ENCODE assay signal across 8 mouse cellular contexts in genomic region chr1:153308915-153309296, GRCm38 (mm10). TPM values are rescaled to one million over a fixed set of nuclear protein-coding genes. Genes with fewer than 3 reads are reported as not detected.
A peak's percentile ranks its signal among the peaks of the same experiment; 100 is the strongest.
DNase-seq lines count a peak whose midpoint lies in the region; ATAC-seq and TF ChIP-seq lines count a peak whose summit lies in the region.

No protein-coding gene starts in this region.

- H3K4me3 ChIP-seq in hindbrain, embryonic 13.5 days: no peak overlapping the region
- H3K4me3 ChIP-seq in hindbrain, embryonic 11.5 days (ENCODE audit: low read depth, low read length): no peak overlapping the region
- H3K4me3 ChIP-seq in forebrain, embryonic 16.5 days (replicated peaks; ENCODE audit: low read length): no peak overlapping the region
- peak overlapping the region; percentile 24; the same call in 1 of the 2 replicates for H3K4me3 ChIP-seq in layer of hippocampus, adult 2 months

- H3K27me3 ChIP-seq in hindbrain, embryonic 13.5 days: no peaks in the 10 kb centered on the region
- no peaks in the 10 kb centered on the region for H3K27me3 ChIP-seq in hindbrain, embryonic 11.5 days (ENCODE audit: control insufficient read depth, insufficient read depth, low read length)
- no peaks in the 10 kb centered on the region for H3K27me3 ChIP-seq in forebrain, embryonic 16.5 days (replicated peaks; ENCODE audit: control insufficient read depth, insufficient read depth, low read length)

- peak; percentile 59; the same call in 1 of the 2 replicates for ATAC-seq in hindbrain, embryonic 13.5 days (ENCODE audit: low FRiP score)
- ATAC-seq in hindbrain, embryonic 11.5 days (ENCODE audit: low FRiP score): no peak
- ATAC-seq in CD4-positive, CD25-positive, alpha-beta regulatory T cell, adult 4 months: peak; percentile 25
- ATAC-seq in forebrain, embryonic 16.5 days: peak; percentile 54
- ATAC-seq in granulocyte monocyte progenitor cell, adult 5-6 weeks (replicated peaks; ENCODE audit: poor library complexity, severe bottlenecking): no peak; the same call in 1 of the 2 replicates

- no peak for TF ChIP-seq CTCF in layer of hippocampus, adult 2 months (conservative IDR thresholded peaks at IDR 0.05)

- H3K9ac ChIP-seq in hindbrain, embryonic 13.5 days: no peak overlapping the region
- H3K9ac ChIP-seq in hindbrain, embryonic 11.5 days (ENCODE audit: low read depth, low read length): no peak overlapping the region
- H3K9ac ChIP-seq in forebrain, embryonic 16.5 days (replicated peaks; ENCODE audit: low read depth, low read length): 0 out of 2 replicates have a peak overlapping the region, but pooled peaks have one; percentile 2

- DNase-seq in hindbrain, embryonic 11.5 days (ENCODE audit: low spot score): no peak
- DNase-seq in layer of hippocampus, adult 2 months (ENCODE audit: low spot score in 2 of 2): peak; percentile 49 to 71
- peak; percentile 28 for DNase-seq in right cerebral cortex, postnatal 14 days
- DNase-seq in cerebellum, adult 11-12 months: no peak

- H3K36me3 ChIP-seq in hindbrain, embryonic 13.5 days: no peaks in the 10 kb centered on the region
- no peaks in the 10 kb centered on the region for H3K36me3 ChIP-seq in hindbrain, embryonic 11.5 days (ENCODE audit: control insufficient read depth, insufficient read depth, low read length)
- no peaks in the 10 kb centered on the region for H3K36me3 ChIP-seq in forebrain, embryonic 16.5 days (ENCODE audit: control insufficient read depth, insufficient read depth)

- H3K4me1 ChIP-seq in hindbrain, embryonic 13.5 days (replicated peaks): peaks cover 24% of the 10 kb centered on the region
- H3K4me1 ChIP-seq in hindbrain, embryonic 11.5 days (replicated peaks; ENCODE audit: control insufficient read depth, insufficient read depth, low read length): no peaks in the 10 kb centered on the region
- peaks cover 22% of the 10 kb centered on the region for H3K4me1 ChIP-seq in forebrain, embryonic 16.5 days (replicated peaks; ENCODE audit: control insufficient read depth, insufficient read depth, low read length)

- H3K4me2 ChIP-seq in hindbrain, embryonic 13.5 days: peak overlapping the region; percentile 0; the same call in 1 of the 2 replicates
- H3K4me2 ChIP-seq in hindbrain, embryonic 11.5 days (replicated peaks; ENCODE audit: low read depth, low read length): no peak overlapping the region
- peak overlapping the region; percentile 25; the same call in 1 of the 2 replicates for H3K4me2 ChIP-seq in forebrain, embryonic 16.5 days (ENCODE audit: low read length)

- peak overlapping the region; percentile 66 for H3K27ac ChIP-seq in hindbrain, embryonic 13.5 days
- H3K27ac ChIP-seq in hindbrain, embryonic 11.5 days (ENCODE audit: low read depth, low read length): no peak overlapping the region
- peak overlapping the region; percentile 64 for H3K27ac ChIP-seq in forebrain, embryonic 16.5 days (ENCODE audit: low read length)
- peak overlapping the region; percentile 92 for H3K27ac ChIP-seq in layer of hippocampus, adult 2 months

- WGBS in hindbrain, embryonic 13.5 days: 54% methylated on average over 10 of the region's 10 CpGs
- 57% methylated on average over 10 of the region's 10 CpGs for WGBS in hindbrain, embryonic 11.5 days
- WGBS in forebrain, embryonic 16.5 days: 38% methylated on average over 10 of the region's 10 CpGs

- no peaks in the 10 kb centered on the region for H3K9me3 ChIP-seq in hindbrain, embryonic 13.5 days
- no peaks in the 10 kb centered on the region for H3K9me3 ChIP-seq in hindbrain, embryonic 11.5 days (ENCODE audit: control insufficient read depth, low read length)
- no peaks in the 10 kb centered on the region for H3K9me3 ChIP-seq in forebrain, embryonic 16.5 days (ENCODE audit: control insufficient read depth, low read length)

RNA-seq across cellular contexts. Expression of gene Lamc1, which starts 23.7 kb away (rescaled TPM):
- 18.6 and 20.2 TPM in 2 replicates for polyA plus RNA-seq in hindbrain, embryonic 13.5 days (2015; fragmentation: Nextera tagmentation; extraction: Ambion mirVana)
- polyA plus RNA-seq in hindbrain, embryonic 11.5 days (2014; fragmentation: Nextera tagmentation; extraction: Ambion mirVana): 25.3 and 28.4 TPM in 2 replicates
- polyA plus RNA-seq in CD4-positive, CD25-positive, alpha-beta regulatory T cell, adult 4 months (2017; shearing (Covaris generic)): 10 to 100 TPM; 11.6 to 12.5 TPM
- polyA plus RNA-seq in forebrain, embryonic 16.5 days (2015; fragmentation: Nextera tagmentation; extraction: Ambion mirVana): 14.4 and 18.5 TPM in 2 replicates
- total RNA-seq in layer of hippocampus, adult 2 months (2021): 10 to 100 TPM; 27.0 to 27.2 TPM
- 3.3 and 5.1 TPM in 2 replicates for total RNA-seq in granulocyte monocyte progenitor cell, adult 5-6 weeks (2014; fragmentation: Nextera tagmentation)
- 2.7 and 5.2 TPM in 2 replicates for total RNA-seq in granulocyte monocyte progenitor cell, adult 5-6 weeks (2017)

Comparison
In these comparisons a context has a peak if more than half of its experiments do, and no peak if none do; other contexts are left out.
1. ATAC-seq: peak in hindbrain, embryonic 13.5 days (single experiment), CD4-positive, CD25-positive, alpha-beta regulatory T cell, adult 4 months (single experiment) and forebrain, embryonic 16.5 days (single experiment); none in hindbrain, embryonic 11.5 days (single experiment) and granulocyte monocyte progenitor cell, adult 5-6 weeks (single experiment).
2. DNase-seq: peak in layer of hippocampus, adult 2 months (2 of 2) and right cerebral cortex, postnatal 14 days (single experiment); none in hindbrain, embryonic 11.5 days (single experiment) and cerebellum, adult 11-12 months (single experiment).